Mouse (Mus musculus) forebrain, embryonic 12.5 days (tissue): ENCODE data around the gene Dync1li1. TPM values are rescaled to one million over a fixed set of nuclear protein-coding genes. Genes with fewer than 3 reads are reported as not detected.
"Not testable (repeated sequence)": the region's sequence is repeated elsewhere in the genome, so short reads cannot be mapped to it uniquely, and the experiment has no call there.

Source experiments
- ATAC-seq: fragments of 200-750 bp; cut with Nextera tagmentation; 2 replicates; pipeline ENCODE4 v1.8.0; 2017; ENCODE audit warnings: moderate TSS enrichment; ENCODE audit not compliant: low FRiP score
- H3K27ac ChIP-seq: fragments of 300-500 bp; sonication (generic); 2 replicates; pipeline ENCODE4 v1.5.1; 2016; ENCODE audit warnings: mild to moderate bottlenecking
- H3K27me3 ChIP-seq: fragments of 300-500 bp; sonication (generic); 2 replicates; pipeline ENCODE4 v1.6.1; 2016; ENCODE audit warnings: mild to moderate bottlenecking
- H3K36me3 ChIP-seq: fragments of 300-500 bp; sonication (generic); replicated peaks from 2 replicates; pipeline ENCODE4 v1.6.1; 2016; ENCODE audit warnings: mild to moderate bottlenecking
- H3K4me1 ChIP-seq: fragments of 300-500 bp; sonication (generic); 2 replicates; pipeline ENCODE4 v1.6.1; 2016
- H3K4me2 ChIP-seq: fragments of 300-500 bp; sonication (generic); 2 replicates; pipeline ENCODE4 v1.6.1; 2016; ENCODE audit warnings: mild to moderate bottlenecking, moderate library complexity
- H3K4me3 ChIP-seq: fragments of 300-500 bp; sonication (generic); replicated peaks from 2 replicates; pipeline ENCODE4 v1.5.1; 2016; ENCODE audit warnings: mild to moderate bottlenecking
- H3K9ac ChIP-seq: fragments of 300-500 bp; sonication (generic); 2 replicates; pipeline ENCODE4 v1.6.1; 2016; ENCODE audit warnings: mild to moderate bottlenecking
- H3K9me3 ChIP-seq: fragments of 300-500 bp; sonication (generic); 2 replicates; pipeline ENCODE4 v1.6.1; 2016
- WGBS: fragments of 180-500 bp; shearing (Covaris S2); methylation state at CpG from one replicate; pipeline ENCODE4 v1.1.7; 2016; 5-methylcytosine and 5-hydroxymethylcytosine counted together
- polyA plus RNA-seq: library from polyadenylated mRNA; unstranded; fragments of >200 nt; fragmentation: Nextera tagmentation; extraction: Ambion mirVana; gene quantifications from 2 replicates; pipeline ENCODE4 v1.2.1, GENCODE M21; 2016

Dync1li1 gene
- polyA plus RNA-seq, 1 experiment from 2014 or later, result 104 TPM

DNA sequence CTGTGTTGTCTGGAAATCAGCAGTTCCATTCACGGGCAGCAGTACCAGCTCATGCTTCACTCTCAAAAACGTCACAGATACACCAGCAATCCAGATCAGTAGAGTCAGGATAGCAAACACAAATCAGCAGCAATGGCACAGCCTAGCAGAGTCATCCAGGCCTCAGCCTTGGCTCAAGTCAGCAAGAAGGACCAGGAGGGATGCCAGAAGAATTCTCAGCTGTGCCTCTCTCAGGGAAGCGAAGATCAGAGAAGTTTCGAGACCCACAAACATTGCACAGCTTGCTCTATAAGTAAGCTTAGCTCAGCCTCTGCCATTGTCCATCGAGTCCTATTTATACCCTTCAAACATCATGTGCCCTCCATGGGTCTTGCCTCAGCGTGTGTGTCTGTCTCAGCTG, 8.1 kb upstream of the Dync1li1 start:
- ATAC-seq, result no peak
- Histone ChIP-seq H3K4me1 (no peaks in the 10 kb centered on the region), H3K36me3 (no peaks in the 10 kb centered on the region), H3K4me2 (no peak overlapping the region), H3K4me3 (no peak overlapping the region), H3K27me3 (no peaks in the 10 kb centered on the region), H3K27ac (no peak overlapping the region), H3K9me3 (no peaks in the 10 kb centered on the region), H3K9ac (no peak overlapping the region)
- 85% methylated on average over 6 of the region's 6 CpGs for WGBS

DNA sequence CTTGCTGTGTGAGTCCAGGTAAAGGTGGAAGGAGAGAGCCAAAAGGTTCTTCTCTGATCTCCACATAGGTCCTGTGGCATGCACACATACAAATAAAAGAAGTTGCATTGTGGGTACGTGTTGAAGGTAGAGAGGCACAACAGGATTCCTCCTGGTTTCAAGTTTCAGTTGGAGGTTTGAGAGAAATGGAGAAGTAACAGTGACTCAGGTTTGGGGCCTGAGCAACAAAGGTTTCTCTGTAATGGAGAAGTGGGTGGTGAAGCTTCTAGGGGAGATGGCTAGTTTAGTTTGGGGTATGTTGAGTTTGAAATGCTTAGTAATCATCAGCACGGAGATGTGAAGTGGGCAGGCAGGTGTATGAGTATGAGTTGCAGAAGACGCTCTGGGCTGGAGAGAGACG, 6.4 kb upstream of the Dync1li1 start:
- no peak overlapping the region for H3K4me3 ChIP-seq
- no peaks in the 10 kb centered on the region for H3K9me3 ChIP-seq
- no peaks in the 10 kb centered on the region; the same call in 1 of the 2 replicates for H3K4me1 ChIP-seq
- ATAC-seq, result no peak
- H3K27ac ChIP-seq, result no peak overlapping the region
- H3K36me3 ChIP-seq, result no peaks in the 10 kb centered on the region
- 84% methylated on average over 4 of the region's 4 CpGs for WGBS
- no peak overlapping the region for H3K4me2 ChIP-seq
- no peak overlapping the region for H3K9ac ChIP-seq
- no peaks in the 10 kb centered on the region for H3K27me3 ChIP-seq

- 95% methylated on average over 7 of the region's 7 CpGs for whole genome bisulfite sequencing
- H3K9ac ChIP-seq, result no peak overlapping the region
- no peaks in the 10 kb centered on the region for H3K9me3 ChIP-seq
- no peak overlapping the region for H3K27ac ChIP-seq
- H3K4me2 ChIP-seq, result no peak overlapping the region
- peaks cover 3% of the 10 kb centered on the region for H3K36me3 ChIP-seq
- peaks cover 28% of the 10 kb centered on the region for H3K4me1 ChIP-seq
- no peak overlapping the region for H3K4me3 ChIP-seq
- ATAC-seq, result no peak
- H3K27me3 ChIP-seq, result no peaks in the 10 kb centered on the region
These were observed 2.3 kb upstream of the Dync1li1 start for GRCm38 (mm10) chr9:114686245-114686644.

- peaks cover 13% of the 10 kb centered on the region for H3K36me3 ChIP-seq
- ATAC-seq, result no peak
- no peaks in the 10 kb centered on the region for H3K27me3 ChIP-seq
- peaks cover 29% of the 10 kb centered on the region for H3K4me1 ChIP-seq
- H3K4me3 ChIP-seq, result peak overlapping the region; percentile 95
- no peak overlapping the region for H3K27ac ChIP-seq
- H3K9ac ChIP-seq, result peak overlapping the region; percentile 87
- H3K4me2 ChIP-seq, result peak overlapping the region; percentile 75
- WGBS, result 76% methylated on average over 13 of the region's 13 CpGs
- no peaks in the 10 kb centered on the region for H3K9me3 ChIP-seq
These were observed 951 bp upstream of the Dync1li1 start for GRCm38 (mm10) chr9:114687639-114688038.

GRCm38 (mm10) chr9:114688953-114689407, 390 bp downstream of the Dync1li1 start:
- Histone ChIP-seq H3K9ac (peak overlapping the region; percentile 87), H3K4me2 (peak overlapping the region; percentile 75), H3K36me3 (peaks cover 22% of the 10 kb centered on the region), H3K4me3 (peak overlapping the region; percentile 95), H3K27me3 (no peaks in the 10 kb centered on the region), H3K9me3 (no peaks in the 10 kb centered on the region), H3K27ac (peak overlapping the region; percentile 95), H3K4me1 (peaks cover 29% of the 10 kb centered on the region)
- ATAC-seq, result no peak; the same call in none of the 2 replicates
- under 1% methylated on average over 50 of the region's 50 CpGs for WGBS

DNA sequence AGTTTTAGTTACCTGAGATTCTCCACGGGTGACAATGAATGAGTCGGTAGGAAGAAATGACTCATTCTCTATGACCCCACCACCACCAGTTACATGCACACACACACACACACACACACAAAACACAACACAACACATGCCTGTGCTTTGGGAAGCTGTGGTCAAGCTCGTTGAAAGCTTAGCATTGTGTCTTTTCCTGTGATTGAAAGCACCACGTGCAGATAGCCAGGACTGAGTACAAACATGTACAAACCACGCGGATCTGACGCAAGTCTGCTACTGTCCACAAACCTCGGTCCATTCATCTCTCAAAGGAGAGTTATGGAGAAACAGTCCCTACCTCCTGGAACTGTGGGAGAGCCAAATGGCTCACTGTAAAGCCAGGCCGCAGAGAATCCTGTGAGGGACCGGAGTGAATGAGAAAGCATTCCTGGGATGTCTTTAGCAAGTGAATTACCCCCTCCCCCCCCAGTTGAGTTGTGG, 1.6 kb downstream of the Dync1li1 start:
- Histone ChIP-seq H3K27me3 (no peaks in the 10 kb centered on the region), H3K4me3 (peak overlapping the region; percentile 95), H3K9ac (peak overlapping the region; percentile 87), H3K27ac (no peak overlapping the region), H3K9me3 (no peaks in the 10 kb centered on the region), H3K4me2 (peak overlapping the region; percentile 75), H3K4me1 (peaks cover 29% of the 10 kb centered on the region), H3K36me3 (peaks cover 33% of the 10 kb centered on the region)
- ATAC-seq, result no peak
- 13% methylated on average over 10 of the region's 10 CpGs for WGBS

GRCm38 (mm10) chr9:114691112-114691511, 2.5 kb downstream of the Dync1li1 start:
- no peaks in the 10 kb centered on the region for H3K9me3 ChIP-seq
- peak overlapping the region; percentile 75; the same call in 1 of the 2 replicates for H3K4me2 ChIP-seq
- H3K36me3 ChIP-seq, result peaks cover 35% of the 10 kb centered on the region
- no peak for ATAC-seq
- H3K27ac ChIP-seq, result no peak overlapping the region
- no peaks in the 10 kb centered on the region for H3K27me3 ChIP-seq
- no peak overlapping the region for H3K4me3 ChIP-seq
- H3K4me1 ChIP-seq, result peaks cover 29% of the 10 kb centered on the region
- no peak overlapping the region for H3K9ac ChIP-seq

DNA sequence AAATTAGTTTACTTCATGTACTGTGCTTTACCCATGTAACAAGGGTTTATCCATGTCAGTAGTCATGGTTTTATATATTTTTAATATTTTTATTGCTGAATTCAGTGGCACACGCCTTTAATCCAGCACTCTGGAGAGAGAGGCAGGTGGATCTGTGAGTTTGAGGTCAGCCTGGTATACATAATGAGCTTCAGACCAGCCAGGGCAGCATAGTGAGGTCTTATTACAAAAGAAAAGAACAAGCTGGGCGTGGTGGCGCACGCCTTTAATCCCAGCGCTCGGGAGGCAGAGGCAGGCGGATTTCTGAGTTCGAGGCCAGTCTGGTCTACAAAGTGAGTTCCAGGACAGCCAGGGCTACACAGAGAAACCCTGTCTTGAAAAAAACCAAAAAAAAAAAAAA, 7.1 kb downstream of the Dync1li1 start:
- not testable (repeated sequence) for H3K27ac ChIP-seq, H3K4me3 ChIP-seq, H3K4me2 ChIP-seq, H3K4me1 ChIP-seq, H3K9me3 ChIP-seq, H3K27me3 ChIP-seq, H3K9ac ChIP-seq, ATAC-seq
- 96% methylated on average over 8 of the region's 8 CpGs for WGBS
- H3K36me3 ChIP-seq, result peaks cover 48% of the 10 kb centered on the region

DNA sequence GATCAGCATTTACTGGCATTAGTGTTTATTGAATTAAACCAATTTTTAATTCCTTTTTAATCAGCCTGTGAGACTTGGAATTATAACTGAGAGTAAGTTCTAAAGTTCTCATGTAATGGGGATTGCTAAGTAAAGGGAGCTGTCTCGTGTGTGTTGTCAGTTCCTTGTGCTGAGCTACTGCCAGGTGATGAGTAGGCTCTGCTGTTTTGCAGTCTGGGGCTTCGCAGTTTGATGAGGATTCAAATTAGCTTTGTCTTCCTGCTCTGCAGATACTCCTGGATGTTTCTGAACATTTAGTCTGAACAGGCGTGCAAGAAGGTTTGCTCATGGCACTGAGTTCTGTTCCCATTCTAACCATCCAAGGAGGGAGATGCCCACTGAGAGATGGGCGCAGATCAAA, 8.5 kb downstream of the Dync1li1 start:
- H3K9me3 ChIP-seq, result no peaks in the 10 kb centered on the region
- H3K4me1 ChIP-seq, result no peaks in the 10 kb centered on the region
- no peak overlapping the region for H3K4me2 ChIP-seq
- no peak overlapping the region for H3K27ac ChIP-seq
- no peak for ATAC-seq
- 90% methylated on average over 4 of the region's 4 CpGs for WGBS
- no peak overlapping the region for H3K9ac ChIP-seq
- H3K27me3 ChIP-seq, result no peaks in the 10 kb centered on the region
- H3K36me3 ChIP-seq, result peaks cover 43% of the 10 kb centered on the region
- no peak overlapping the region for H3K4me3 ChIP-seq

DNA sequence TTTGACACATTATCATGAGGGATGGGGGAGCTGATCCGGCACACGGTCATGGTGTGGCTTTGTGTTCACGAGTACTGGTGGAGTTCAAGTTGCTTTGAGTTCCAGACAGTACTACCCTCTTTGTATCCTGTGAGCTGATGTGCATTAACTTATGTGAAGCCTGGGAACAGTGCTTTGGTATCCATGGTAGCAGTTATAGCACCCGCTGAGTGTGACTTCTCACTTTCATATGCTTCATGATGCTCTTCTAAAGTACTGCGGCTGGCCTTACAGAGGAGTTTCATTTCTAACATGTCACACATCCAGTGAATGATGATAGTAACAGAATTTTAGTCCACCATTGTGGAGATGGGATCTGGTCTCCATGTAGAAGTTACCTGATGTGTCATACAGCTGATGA, 9.3 kb downstream of the Dync1li1 start:
- peaks cover 35% of the 10 kb centered on the region for H3K36me3 ChIP-seq

GRCm38 (mm10) chr9:114699262-114699661, 10.7 kb downstream of the Dync1li1 start:
- WGBS, result 81% methylated on average over 6 of the region's 6 CpGs
- ATAC-seq, result no peak
- H3K4me1 ChIP-seq, result no peaks in the 10 kb centered on the region
- H3K27ac ChIP-seq, result no peak overlapping the region
- H3K4me3 ChIP-seq, result no peak overlapping the region
- H3K36me3 ChIP-seq, result peaks cover 26% of the 10 kb centered on the region
- no peaks in the 10 kb centered on the region for H3K9me3 ChIP-seq
- H3K9ac ChIP-seq, result no peak overlapping the region
- no peaks in the 10 kb centered on the region for H3K27me3 ChIP-seq
- no peak overlapping the region for H3K4me2 ChIP-seq

More for the DNA sequence above, 9.3 kb downstream of the Dync1li1 start:
- no peak overlapping the region for H3K4me2 ChIP-seq
- no peak overlapping the region for H3K4me3 ChIP-seq
- H3K27me3 ChIP-seq, result no peaks in the 10 kb centered on the region
- no peaks in the 10 kb centered on the region for H3K9me3 ChIP-seq
- no peak for ATAC-seq
- H3K27ac ChIP-seq, result no peak overlapping the region
- 89% methylated on average over 5 of the region's 5 CpGs for WGBS
- H3K4me1 ChIP-seq, result no peaks in the 10 kb centered on the region
- H3K9ac ChIP-seq, result no peak overlapping the region

- Histone ChIP-seq H3K4me2 (no peak overlapping the region), H3K9me3 (no peaks in the 10 kb centered on the region), H3K27ac (no peak overlapping the region), H3K27me3 (no peaks in the 10 kb centered on the region), H3K4me1 (no peaks in the 10 kb centered on the region), H3K9ac (no peak overlapping the region), H3K36me3 (peaks cover 25% of the 10 kb centered on the region), H3K4me3 (no peak overlapping the region)
- ATAC-seq, result no peak
- 92% methylated on average over 14 of the region's 16 CpGs for WGBS
These were observed 11.5 kb downstream of the Dync1li1 start for GRCm38 (mm10) chr9:114699882-114700665.

DNA sequence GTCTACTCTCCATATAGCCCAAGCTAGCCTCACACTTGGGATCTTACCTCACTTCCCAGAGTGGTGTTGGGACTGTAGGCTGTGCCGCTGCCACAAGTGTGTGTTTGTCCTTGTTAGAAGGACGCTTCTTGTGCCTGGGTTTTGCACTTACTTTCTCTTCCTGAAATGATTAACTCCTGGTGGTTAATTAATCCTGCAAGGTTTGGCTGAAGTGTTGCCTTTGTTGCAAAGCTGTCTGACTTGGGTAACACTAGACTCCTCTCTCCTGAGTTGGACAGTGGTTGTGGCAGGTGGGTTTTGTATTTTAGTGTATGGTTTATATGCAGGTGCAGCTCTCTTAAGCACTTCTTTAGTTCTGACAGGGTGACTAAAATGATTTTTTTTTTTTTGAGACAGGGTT, 12.4 kb downstream of the Dync1li1 start:
- no peak overlapping the region for H3K27ac ChIP-seq
- H3K9ac ChIP-seq, result no peak overlapping the region
- no peak overlapping the region for H3K4me3 ChIP-seq
- 89% methylated on average over 2 of the region's 2 CpGs for WGBS
- H3K4me1 ChIP-seq, result no peaks in the 10 kb centered on the region
- H3K9me3 ChIP-seq, result no peaks in the 10 kb centered on the region
- H3K36me3 ChIP-seq, result peaks cover 32% of the 10 kb centered on the region
- no peak overlapping the region for H3K4me2 ChIP-seq
- H3K27me3 ChIP-seq, result no peaks in the 10 kb centered on the region
- no peak for ATAC-seq
